Mouse (Mus musculus) lung, adult 18-20 months (tissue): ENCODE measurements around the gene Aarsd1.
A peak's percentile ranks its signal among the peaks of the same experiment; 100 is the strongest.
"Not testable (repeated sequence)": the region's sequence is repeated elsewhere in the genome, so short reads cannot be mapped to it uniquely, and the experiment has no call there.

Experiments
- DNase-seq, 2 experiments: peaks; one replicate each; pipeline ENCODE4 v3.0.0; 2022; ENCODE audit warnings: mixed read lengths in 2 of 2

The Aarsd1 gene

DNA sequence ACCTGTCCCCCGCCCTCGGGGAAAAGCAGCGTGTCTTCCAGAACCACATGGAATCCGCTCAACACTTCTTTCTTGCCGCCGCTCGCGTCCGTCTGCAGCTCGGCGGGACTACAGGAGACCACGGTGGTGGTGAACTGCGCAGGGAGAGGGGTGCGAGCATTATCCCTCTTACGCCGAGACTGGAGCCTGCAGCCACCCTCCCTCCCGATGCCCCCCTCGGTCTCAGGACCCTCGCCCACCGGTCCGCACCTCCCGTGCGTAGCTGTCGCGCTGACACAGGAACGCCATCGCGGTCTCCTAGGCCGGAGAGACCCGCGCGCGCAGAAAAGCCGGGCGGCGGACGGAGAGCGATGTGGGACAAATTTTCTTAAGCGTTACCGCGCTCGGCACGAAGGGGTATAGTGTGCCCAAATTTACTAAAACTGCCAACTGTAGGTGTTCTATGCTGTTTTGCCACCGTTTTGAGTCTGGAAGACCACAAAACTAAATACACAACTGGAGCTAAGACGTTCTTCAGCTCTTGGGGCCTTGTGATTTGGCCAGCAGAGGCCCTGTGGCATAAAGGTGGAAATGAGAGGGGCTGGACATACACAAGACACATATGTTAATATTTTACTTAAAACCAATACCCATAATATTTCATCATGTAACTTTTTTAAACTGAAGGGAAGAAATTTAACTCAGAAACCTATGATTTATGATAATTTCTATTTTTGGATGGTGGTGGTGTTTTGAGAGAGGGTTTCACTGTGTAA lies at the start of gene Aarsd1:
Gene Aarsd1, minus strand, starts transcription at position 515 of the 755 bp plus-strand sequence.
- DNase-seq = peak; percentile 86

DNA sequence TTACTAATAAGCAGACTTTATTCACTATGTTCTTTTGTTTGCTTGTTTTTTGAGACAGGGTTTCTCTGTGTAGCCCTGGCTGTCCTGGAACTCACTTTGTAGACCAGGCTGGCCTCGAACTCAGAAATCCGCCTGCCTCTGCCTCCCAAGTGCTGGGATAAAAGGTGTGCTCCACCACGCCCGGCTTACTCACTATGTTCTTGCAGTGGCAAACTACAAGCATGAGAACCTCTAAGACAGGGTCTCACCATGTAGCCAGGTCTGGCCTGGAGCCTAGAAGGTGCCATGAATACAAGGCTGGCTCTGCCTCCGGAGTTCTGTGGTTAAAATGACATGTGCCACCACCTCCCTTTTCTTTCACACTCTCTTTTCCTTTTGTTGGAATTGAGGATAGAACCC lies 49.1 kb upstream of the Aarsd1 start:
- DNase-seq = not testable (repeated sequence)

DNA sequence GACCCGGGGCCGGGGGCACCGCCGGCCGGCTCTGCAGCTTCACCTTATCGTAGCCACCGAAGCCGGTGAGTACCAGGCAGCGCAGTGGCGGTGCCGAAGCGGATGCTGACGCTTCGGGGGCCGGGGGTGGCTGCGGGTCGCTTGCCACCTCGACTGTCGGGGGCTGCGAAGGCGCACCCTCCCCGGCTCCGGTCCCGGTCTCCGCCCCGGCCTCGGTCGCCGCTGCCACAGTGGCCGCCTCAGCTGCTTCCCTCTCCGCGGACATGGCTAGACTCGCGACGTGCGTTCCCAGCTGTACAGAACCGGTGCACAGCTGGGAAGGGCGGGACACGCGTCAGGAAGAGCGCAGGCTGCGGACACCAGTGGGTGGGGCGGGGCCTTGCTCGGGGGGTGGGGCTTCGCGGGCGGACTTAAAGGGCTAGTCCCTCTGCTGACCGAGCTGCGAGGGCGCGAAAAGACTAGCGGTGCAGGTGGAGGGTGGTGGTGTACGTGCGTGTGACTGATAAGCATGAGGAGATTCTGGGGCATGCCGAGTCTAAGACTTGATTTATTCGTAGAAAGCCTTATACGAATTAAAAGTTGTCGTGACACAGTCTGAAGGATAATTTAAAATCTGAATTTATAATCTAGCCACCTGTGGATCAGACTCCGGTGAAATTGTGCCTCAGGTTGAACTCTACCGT lies 48.6 kb upstream of the Aarsd1 start, which contains the start of gene Vat1:
Gene Vat1, minus strand, starts transcription at position 362 of the 683 bp plus-strand sequence.
- peak; percentile 75 to 81 for DNase-seq

DNA sequence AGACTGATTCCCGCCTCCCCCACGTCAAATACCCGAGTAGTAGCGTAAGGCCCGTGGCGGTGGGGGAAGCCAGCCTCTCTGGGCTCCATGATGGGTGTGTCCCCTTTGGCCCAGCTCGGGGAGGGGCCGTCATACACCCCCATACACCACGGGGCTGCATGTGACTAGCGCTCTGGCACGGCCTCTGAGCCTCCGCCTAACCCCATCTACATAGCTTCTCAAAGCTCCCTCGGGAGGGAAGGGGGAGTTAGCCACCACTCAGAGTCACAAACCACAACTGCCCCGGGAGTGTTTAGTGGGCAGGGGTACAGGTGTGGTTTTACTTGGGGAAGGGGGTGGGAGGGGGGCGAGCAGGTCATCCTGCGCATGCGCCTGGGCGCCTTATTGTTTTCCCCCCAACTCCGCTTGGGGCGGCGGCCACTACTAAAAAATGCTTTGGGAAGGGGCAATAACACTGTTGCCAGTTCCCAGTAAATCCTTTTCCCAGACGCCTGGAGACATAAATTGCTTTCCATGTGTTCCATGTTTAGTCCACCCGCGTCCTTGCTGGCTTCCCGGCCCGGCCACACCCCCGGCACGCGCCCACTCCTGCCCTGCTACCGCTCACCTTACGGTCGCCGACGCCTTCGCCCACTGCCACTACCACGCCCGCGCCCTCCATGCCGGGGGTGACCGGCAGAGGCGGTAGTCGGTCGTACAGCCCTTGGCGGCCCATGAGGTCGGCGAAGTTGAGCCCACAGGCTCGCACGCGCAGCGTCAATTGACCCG lies 47.9 kb upstream of the Aarsd1 start:
- peak; percentile 79 to 85 for DNase-seq

DNA sequence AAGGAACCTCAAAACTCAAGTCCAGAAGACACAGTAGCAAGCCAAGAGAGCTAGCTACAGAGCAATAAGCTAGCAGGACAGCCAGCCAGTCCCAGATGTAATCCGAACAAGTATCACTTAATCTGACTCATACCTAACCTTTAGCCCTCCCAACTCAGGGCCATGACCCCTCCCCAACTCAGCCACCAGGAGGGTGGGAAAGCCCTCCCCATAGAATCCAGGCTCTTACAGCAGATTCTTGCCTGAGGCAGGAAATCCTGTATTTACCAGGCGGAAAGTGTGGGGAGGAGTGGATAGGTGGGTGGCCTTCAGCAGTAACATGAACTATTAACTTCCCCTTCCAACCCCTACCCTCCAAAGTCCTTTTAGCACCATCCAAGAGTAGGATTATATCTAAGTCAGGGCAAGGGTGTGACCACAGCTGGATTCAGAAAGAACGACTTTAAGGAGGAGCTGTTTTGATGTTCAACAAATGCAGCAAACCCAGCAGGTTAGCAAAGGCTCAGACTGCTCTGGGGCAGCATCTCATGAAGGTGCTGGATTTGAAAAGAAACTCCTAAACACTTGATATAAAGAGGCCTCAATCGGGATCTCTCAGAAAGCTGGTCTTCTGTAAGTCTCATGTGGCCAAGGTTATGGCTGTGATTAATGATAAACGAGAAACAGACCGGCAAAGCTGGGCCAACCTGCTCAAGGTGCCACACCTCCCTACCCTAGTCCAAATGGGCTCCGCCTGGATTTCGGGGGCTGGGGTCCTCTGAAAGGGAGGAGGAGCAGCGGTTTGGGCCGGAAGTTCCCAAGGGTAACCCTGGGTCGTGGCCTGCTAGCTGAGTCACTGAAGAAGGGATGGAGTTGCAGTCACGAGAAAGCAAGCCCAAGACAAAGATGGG lies 47.0 kb upstream of the Aarsd1 start, which contains the start of gene Rnd2:
Gene Rnd2, plus strand, starts transcription at position 789 of the 890 bp plus-strand sequence.
- peak; percentile 63 to 77 for DNase-seq

DNA sequence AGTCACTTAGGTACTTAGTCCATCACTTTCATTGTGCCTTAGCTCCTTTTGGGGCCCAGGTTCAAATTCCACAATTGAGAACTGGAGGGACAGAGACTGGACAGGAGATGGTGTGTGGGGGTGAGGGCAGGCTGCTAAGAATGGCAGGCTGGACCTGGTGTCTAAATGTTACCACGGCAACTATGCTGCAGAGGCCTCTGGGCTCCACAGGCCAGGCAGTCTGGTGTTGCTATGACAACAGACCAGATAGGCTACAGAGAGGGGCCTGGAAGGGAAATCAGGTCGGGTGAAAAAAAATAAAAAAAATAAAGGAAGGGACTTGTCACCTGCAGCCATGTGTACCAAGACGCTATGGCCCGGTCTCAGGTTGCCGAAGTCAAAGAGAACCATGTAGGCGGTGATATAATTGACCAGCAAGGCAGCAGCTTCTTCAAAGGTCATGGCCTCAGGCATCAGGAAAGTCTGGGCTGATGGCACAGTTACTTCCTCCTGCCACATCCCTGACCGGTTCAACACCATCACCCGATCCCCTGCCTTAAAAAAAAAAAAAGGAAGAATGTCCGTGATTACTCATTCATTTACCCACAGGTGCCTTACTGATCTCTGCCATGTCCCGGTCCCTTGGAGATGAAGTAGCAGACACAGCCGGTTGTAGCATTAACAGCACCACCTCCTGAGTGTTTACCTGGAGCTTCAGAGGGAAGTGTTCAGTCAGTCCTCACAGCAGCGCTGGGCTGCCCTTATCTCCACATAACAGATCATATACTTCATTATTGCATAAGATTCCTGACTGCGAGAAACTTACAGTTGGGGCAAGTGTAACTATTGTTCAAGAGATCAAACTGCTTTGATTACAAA lies 45.4 kb upstream of the Aarsd1 start:
- DNase-seq = peak in 1 of 2 experiments; percentile 9

DNA sequence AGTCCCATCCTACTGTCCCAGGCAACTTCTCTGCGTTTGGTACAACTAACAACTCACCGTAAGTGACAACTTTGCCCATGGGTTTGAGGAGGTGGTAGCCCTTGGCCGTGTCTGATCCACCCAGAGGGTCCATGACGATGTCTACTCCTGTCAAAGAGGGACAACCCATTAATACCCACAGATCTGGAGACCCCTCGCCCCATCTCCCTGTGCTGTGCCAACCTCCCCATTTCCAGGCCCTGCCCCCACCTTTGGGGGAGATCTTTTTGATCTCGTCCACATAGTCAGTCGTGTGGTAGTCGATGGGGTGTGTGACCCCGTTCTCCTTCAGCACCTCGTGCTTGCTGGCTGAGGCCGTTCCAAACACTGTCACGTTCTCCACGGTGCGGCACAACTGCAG lies 44.7 kb upstream of the Aarsd1 start:
- DNase-seq = no peak

DNA sequence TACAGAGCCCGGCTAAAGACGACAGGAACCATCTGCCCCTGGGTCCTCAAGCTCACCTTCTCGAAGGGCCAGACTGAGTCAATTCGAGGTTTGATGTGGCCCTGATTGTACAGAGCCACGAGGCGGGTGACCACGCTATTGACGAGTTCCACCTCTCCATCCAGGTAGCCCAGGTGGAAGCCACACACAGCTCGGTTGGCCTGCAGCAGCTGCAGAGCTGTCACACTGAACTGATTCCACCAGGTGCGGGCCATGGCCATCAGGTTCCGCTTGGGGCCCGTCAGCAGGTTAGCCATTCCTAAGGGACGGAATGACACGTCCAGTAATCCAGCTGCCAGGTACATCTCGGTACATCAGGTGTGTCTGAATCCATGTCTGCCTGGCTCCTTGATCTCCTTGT lies 42.9 kb upstream of the Aarsd1 start:
- DNase-seq = no peak

DNA sequence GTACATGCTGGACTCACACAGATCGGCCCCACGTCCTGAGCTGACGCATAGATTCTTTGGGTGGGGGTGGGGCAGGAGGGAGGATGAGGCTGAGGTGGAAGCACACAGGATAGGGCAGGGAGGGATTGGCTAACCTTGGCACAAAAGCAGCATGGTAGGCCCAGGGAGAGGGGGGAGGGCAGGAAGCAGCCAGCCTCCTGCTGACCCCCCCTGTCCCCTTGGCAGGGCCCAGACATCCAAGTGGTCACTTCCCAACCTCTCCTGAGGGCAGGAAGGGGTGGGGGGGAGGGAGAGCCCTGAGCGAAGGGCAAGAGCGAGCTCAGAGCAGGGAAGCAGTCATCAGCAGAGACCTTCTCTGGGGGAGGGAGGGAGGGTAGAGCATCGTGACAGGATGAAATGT lies 42.3 kb upstream of the Aarsd1 start:
- peak; percentile 58 to 75 for DNase-seq

DNA sequence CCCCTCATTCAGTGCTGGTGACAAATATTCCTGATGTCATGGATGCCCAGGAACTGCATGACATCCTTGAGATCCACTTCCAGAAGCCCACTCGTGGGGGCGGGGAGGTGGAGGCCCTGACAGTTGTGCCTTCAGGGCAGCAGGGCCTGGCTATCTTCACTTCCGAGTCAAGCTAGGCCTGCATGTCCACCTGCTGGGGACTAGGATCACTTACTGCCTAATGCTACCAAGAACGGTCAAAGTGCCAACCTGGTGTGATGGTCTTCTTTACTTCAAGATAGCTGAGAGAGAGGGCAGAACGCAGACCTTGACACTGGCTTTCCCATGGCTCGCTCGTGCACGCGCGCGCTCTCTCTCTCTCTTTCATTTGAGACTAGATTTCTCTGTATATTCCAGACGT lies 40.8 kb upstream of the Aarsd1 start:
- no peak for DNase-seq

DNA sequence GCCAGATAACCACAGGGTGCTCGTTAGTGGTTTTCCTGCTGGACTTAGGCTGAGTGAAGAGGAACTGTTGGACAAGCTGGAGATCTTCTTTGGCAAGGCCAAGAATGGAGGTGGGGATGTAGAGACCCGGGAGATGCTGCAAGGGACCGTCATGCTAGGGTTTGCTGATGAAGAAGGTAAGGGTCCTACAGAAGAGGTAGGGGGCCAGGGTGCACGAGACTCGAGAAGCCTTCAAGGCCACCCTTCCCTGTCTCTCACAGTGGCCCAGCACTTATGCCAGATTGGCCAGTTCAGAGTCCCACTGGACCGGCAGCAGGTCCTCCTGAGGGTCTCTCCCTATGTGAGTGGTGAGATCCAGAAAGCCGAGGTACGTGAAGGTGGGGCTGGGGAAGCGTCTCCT lies 40.2 kb upstream of the Aarsd1 start:
- no peak for DNase-seq

DNA sequence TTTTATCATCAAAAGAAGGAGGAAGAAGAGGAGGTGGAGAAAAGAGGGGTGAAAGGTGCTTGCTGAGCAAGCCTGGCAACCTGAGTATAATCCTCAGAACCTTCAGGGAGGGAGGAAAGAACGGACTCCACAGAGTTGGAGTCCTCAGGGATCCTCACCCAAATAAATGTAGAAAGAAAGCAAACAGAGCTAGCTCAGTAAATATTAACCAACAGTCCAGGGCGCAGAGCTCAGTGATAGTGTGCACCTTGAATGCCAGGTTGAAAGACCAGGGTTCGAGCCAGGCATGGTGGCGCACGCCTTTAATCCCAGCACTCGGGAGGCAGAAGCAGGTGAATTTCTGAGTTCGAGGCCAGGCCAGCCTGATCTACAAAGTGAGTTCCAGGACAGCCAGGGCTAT lies 38.2 kb upstream of the Aarsd1 start:
- no peak for DNase-seq

DNA sequence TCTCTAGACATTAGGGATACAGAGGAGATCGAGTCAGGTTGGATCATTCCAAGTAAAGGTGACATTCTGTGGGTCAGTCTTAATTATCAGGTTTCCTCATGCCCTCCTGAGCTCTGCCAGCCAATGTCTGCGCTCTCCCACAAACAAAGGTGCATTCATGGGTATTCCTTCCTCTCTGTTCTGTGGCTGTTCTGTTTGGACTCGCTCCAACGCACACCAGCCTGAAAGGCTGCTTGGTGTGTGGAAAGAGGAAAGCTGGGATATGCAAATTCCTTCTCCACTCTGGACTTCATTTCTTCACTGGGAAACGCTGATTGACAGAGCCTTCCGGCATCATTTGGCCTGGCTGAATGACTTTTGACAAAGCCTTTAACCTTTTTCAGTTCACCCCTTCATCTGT lies 37.3 kb upstream of the Aarsd1 start:
- no peak for DNase-seq

DNA sequence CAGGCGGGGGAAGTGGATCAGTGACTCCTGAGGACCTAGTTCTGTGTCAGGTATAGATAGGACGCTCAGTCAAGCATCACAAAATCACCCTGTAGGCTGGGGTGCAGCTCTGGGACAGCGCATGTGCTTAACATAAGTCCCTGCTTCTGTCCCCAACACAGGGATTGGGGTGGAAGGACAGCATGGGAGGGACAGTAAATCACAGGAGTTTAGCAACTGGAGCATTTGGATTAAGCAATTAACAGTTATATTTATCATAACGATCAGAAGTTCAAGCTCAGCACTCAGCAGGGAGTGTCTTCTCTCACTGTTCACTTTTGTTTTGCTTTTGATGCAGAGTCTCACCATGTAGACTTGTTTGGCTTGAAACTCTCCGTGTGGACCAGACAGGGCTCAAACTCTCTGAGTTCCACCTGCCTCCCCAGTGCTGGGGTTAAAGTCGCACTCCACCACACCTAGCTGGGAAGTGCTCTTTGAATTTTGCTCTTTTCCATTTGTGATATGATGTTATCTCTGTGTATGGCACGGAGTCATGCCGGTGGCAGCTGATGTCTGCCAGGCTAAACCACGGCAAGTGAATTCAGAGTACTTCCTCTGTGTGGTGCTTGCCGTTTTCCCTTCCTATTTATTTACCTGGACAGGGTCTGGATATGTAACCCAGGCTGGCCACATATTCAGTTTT lies 34.8 kb upstream of the Aarsd1 start:
- no peak for DNase-seq

DNA sequence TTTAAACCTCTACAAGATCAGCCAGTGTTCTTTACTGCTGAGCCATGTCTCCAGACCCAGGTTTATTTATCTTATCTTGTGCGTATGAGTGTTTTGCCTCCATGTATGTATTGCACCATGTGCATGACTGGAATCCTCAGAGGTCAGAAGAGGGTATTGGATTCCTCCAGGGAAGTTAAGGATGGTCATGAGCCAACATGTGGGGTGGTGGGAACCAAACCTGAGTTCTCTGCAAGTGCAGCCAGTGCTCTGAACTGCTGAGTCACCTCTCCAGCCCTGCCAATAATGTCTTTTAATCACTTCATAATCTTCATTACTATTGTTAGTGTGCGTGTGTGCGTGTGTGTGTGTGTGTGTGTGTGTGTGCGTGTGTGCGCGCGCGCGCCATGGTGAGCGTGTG lies 34.1 kb upstream of the Aarsd1 start:
- no peak for DNase-seq

DNA sequence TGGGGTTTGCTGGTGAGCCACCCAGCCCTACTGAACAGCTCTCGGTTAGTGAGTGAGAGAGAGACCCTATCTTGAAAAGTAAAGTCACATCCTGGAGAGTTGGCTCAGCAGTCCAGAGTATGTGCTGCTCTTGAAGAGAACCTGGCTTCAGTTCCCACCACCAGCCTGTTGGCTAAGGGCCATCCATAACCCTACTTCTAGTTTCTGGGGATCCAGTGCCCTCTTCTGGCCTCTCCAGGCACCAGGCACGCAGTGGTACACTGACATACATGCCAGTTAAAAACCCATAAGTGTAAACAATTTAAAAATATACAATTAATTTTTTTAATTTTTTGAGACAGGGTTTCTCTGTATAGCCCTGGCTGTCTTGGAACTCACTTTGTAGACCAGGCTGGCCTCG lies 33.0 kb upstream of the Aarsd1 start:
- DNase-seq = peak in 1 of 2 experiments; percentile 36

DNA sequence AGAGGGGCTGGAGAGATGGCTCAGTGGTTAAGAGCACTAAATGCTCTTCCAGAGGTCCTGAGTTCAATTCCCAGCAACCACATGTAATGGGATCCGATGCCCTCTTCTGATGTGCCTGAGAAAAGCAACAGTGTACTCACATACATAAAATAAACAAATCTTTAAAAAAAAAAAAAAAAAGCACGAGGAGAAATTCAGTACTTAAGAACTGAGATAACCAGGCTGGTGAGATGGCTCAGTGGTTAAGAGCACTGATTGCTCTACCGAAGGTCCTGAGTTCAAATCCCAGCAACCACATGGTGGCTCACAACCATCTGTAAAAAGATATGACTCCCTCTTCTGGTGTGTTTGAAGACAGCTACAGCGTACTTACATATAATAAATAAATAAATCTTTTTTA lies 32.2 kb upstream of the Aarsd1 start:
- not testable (repeated sequence) for DNase-seq

DNA sequence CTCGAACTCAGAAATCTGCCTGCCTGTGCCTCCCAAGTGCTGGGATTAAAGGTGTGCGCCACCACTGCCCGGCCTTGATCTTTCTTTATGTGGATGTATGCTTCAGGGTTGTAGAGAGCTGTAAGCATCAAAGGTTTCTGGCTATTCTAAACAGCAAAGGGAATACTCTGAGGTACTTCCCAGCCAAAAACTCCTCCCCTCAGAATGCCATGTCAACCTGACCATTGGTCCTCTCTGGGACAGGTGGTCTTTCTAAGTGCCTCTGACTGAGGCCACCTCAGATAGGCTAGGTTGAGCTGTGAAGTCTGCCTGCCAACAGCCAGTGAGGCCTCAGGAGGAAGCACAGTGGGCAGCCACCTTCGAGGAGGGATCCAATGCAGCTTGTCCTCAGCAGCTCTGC lies 31.5 kb upstream of the Aarsd1 start:
- DNase-seq = peak in 1 of 2 experiments; percentile 17

DNA sequence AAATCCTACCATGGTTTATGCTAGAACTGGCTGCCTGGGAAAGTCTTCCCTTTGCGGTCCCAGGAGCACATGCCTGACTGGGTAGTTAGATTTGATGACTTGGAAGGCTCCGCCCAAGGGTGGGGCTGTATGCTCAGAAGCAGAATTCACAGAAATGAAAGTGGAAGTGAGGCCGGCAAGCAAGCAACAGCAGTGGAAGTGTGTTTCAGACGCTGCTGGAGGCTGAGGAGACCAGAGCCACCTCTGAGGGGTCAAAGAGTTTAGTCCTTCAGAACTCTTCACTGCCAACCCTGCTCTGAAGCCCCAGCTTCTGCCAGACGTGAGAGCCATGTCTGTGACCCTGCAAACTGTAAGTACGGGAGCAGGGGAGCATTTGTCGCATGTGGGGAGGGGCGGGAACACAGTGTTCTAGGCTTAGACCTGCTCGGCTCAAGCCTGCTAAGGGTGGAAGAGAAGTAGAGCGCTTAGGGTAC lies 30.9 kb upstream of the Aarsd1 start, which contains the start of gene Ifi35:
Gene Ifi35, plus strand, starts transcription at position 134 of the 473 bp plus-strand sequence.
- DNase-seq = peak; percentile 91 to 93

DNA sequence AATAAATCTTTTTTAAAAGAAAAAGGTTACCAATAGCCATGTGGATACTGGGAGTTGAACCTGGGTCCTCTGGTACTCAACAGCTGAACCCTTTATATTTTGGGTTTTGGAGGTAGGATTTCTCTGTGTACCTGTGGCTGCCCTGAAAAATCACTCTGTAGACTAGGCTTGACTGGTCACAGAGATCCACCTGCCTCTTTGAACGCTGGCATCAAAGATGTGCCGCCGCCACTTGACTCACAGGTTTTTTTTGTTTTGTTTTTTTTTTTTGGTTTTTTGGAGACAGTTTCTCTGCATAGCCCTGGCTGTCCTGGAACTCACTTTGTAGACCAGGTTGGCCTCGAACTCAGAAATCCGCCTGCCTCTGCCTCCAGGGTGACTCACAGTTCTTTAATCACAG lies 30.4 kb upstream of the Aarsd1 start:
- no peak for DNase-seq
